Mouse (Mus musculus): Measurements from ENCODE around the gene Sdhb. TPM values are rescaled to one million over a fixed set of nuclear protein-coding genes. Genes with fewer than 3 reads are reported as not detected.

Gene Sdhb
- 539 and 577 TPM in 2 replicates for polyA plus RNA-seq (2015; fragmentation: Nextera tagmentation; extraction: Ambion mirVana)

DNA sequence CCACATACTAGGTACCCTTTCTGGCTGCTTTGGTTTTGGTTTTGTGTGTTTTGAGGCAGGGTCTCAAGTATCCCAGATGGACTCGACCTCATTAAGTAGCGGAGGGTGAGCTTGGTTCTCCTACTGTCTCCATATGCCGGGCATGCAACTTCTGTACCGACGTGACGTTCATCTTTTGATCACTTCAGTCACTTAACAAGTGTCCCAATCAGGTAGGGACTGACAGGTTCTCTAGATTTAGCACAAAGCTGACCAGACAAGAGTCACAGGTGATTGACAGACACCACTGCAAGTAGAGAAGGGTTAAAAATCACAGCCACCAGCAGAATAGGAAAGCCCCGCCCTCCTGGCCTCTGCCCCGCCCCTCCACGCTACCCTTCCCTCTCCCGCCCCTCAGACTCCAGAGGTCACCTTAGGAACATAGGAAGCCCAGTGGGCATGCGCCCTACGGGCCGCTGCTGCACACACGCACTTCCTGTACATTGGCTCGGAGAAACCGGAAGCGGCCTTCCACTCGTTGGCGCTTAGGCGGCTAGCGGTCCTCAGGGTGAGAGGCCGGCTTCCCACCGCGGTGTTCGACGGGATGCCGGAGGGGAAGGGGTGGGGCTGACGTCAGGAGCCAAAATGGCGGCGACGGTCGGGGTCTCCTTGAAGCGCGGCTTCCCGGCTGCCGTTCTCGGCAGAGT, at the start of gene Sdhb:
Gene Sdhb, plus strand, starts transcription at position 423 of the 686 bp plus-strand sequence.
- Histone ChIP-seq H3K9ac (peak within 1 kb of the TSS; percentile 86), H3K36me3 (no peaks in the 10 kb centered on the region), H3K4me2 (replicated peaks) (peak within 1 kb of the TSS; percentile 89), H3K27me3 (replicated peaks) (no peaks in the 10 kb centered on the region), H3K4me3 (replicated peaks) (peak within 1 kb of the TSS; percentile 79), H3K4me1 (replicated peaks) (peaks cover 26% of the 10 kb centered on the region), H3K9me3 (no peaks in the 10 kb centered on the region), H3K27ac (peak within 1 kb of the TSS; percentile 77)
- peak; percentile 97 for ATAC-seq
- 2% methylated on average over 37 of the region's 37 CpGs for whole genome bisulfite sequencing

DNA sequence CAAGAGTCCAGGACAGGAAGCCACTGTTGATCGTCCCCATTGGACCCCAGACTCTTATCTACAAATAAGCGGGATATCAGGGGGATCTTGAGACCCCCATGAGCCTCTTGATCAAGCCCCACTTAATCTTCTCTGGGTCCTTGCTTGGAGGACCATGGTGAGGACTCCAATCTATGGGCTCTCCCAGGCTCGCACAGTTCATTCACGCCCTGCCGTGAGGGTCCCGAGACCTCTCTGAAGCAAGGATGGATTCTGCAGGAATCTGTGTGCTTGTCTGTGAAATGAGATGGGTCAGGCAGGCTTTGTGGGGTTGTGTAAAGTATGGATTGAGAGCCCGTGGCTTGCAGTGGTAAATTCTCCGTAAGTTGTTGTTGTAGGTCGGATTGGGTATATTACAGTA, 49.6 kb upstream of the Sdhb start:
- ATAC-seq = no peak
- no peaks in the 10 kb centered on the region for H3K36me3 ChIP-seq
- H3K27ac ChIP-seq = no peak overlapping the region
- no peak overlapping the region for H3K9ac ChIP-seq
- no peaks in the 10 kb centered on the region for H3K9me3 ChIP-seq
- no peak overlapping the region for H3K4me2 ChIP-seq (replicated peaks)
- 92% methylated on average over 9 of the region's 9 CpGs for WGBS
- H3K4me1 ChIP-seq (replicated peaks) = peaks cover 8% of the 10 kb centered on the region; the same call in 1 of the 2 replicates
- no peak overlapping the region for H3K4me3 ChIP-seq (replicated peaks)
- H3K27me3 ChIP-seq (replicated peaks) = peaks cover 7% of the 10 kb centered on the region

DNA sequence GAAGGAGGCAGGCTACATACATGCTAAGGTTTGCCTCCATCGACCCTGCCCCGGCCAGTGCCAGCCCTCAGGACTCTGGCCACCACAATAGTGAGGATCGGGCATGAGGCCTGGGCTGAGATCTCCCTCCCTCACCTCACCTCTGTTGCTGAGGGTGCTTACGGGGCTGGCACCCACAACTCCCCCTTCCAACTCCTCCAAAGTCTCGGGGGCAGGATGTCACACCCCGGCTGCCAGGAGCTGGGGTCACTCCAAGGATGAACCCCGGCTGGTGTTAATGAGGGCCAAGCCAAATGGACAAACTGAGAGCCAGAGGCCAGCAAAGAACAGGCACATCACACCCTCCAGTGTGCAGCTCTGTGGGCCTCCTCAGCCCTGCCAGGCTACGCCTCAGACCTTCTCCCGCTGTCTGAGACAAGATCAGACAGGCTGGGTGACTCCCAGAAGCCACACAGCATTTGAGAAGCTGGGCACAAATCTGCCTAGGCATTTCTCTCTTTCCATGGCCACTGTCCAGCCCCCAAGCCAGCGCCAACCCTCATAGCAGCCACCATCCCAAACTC, 48.7 kb upstream of the Sdhb start:
- no peaks in the 10 kb centered on the region for H3K9me3 ChIP-seq
- no peak overlapping the region for H3K9ac ChIP-seq
- H3K27ac ChIP-seq = no peak overlapping the region
- H3K4me3 ChIP-seq (replicated peaks) = no peak overlapping the region
- H3K4me2 ChIP-seq (replicated peaks) = no peak overlapping the region
- peaks cover 4% of the 10 kb centered on the region; the same call in 1 of the 2 replicates for H3K27me3 ChIP-seq (replicated peaks)
- H3K4me1 ChIP-seq (replicated peaks) = 0 out of 2 replicates have a peak, but pooled peaks cover 5% of the 10 kb centered on the region
- ATAC-seq = no peak
- WGBS = 83% methylated on average over 10 of the region's 10 CpGs
- H3K36me3 ChIP-seq = no peaks in the 10 kb centered on the region

DNA sequence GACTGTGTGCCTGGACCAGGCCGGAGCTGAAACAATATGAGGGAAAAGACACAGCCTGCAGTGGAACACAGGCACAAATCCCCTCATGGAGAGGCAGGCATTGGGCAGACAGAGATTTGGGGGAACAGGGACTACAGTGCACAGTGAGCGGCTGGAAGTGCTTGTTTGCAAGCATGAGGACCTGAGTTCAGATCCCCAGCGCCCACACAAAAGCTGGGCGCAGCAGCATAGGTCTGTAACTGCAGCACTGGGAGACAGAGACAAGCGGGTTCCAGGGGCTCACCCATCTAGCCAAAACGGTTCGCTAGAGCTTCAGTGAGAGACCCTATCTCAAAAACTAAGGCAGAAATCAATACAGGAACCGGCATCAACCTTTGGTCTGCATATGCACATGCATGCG, 47.4 kb upstream of the Sdhb start:
- no peak overlapping the region for H3K9ac ChIP-seq
- H3K27ac ChIP-seq = no peak overlapping the region
- no peak for ATAC-seq
- H3K4me3 ChIP-seq (replicated peaks) = no peak overlapping the region
- no peaks in the 10 kb centered on the region; the same call in 1 of the 2 replicates for H3K27me3 ChIP-seq (replicated peaks)
- 90% methylated on average over 9 of the region's 9 CpGs for WGBS
- H3K4me2 ChIP-seq (replicated peaks) = no peak overlapping the region
- no peaks in the 10 kb centered on the region for H3K9me3 ChIP-seq
- H3K36me3 ChIP-seq = no peaks in the 10 kb centered on the region
- H3K4me1 ChIP-seq (replicated peaks) = 0 out of 2 replicates have a peak, but pooled peaks cover 5% of the 10 kb centered on the region

DNA sequence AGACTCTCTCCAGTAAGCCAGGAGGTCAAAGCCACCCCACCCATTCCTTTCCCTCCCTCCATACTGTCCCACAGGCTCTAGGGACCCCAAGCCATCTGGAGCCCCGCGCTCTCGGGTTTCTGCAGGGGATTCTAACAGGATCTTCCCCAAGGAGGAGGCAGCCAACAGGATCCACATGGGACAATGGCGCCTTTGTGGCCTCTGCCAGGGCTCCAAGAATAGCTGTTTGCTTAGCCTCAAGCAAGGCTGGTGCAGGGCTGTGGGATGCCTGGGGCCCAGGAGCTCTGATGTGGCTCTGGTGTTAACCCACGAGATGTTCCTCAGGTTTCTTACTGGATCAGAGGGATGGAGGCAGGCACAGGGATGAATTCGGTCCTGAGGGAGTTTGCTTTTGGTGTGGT, 46.3 kb upstream of the Sdhb start:
- Histone ChIP-seq H3K4me2 (replicated peaks) (no peak overlapping the region), H3K27ac (no peak overlapping the region), H3K36me3 (no peaks in the 10 kb centered on the region), H3K9ac (no peak overlapping the region), H3K9me3 (no peaks in the 10 kb centered on the region), H3K27me3 (replicated peaks) (no peaks in the 10 kb centered on the region), H3K4me3 (replicated peaks) (no peak overlapping the region), H3K4me1 (replicated peaks) (peaks cover 7% of the 10 kb centered on the region)
- WGBS = 64% methylated on average over 6 of the region's 6 CpGs
- ATAC-seq = no peak

DNA sequence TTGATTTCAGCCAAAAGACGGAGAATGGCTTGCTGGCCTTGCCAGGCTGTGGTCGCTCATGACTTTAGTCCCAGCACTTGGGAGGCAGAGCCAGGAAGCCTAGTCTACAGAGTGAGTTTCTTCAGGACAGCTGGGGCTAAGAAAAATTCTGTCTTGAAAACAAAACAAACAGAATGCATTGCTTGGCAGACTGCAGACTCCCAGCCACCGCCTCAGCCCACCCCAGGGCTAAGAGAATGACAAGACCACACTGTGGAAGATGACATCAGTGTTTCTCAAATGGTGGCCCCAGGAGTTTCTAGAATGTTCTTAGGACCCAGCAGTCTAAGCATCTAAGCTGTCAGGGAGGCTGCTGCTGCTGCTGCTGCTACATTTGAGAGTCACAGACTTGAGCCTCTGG, 45.8 kb upstream of the Sdhb start:
- no peak overlapping the region for H3K9ac ChIP-seq
- ATAC-seq = no peak
- H3K36me3 ChIP-seq = no peaks in the 10 kb centered on the region
- no peak overlapping the region for H3K4me3 ChIP-seq (replicated peaks)
- H3K4me2 ChIP-seq (replicated peaks) = no peak overlapping the region
- peaks cover 8% of the 10 kb centered on the region for H3K4me1 ChIP-seq (replicated peaks)
- WGBS = 59% methylated on average over 3 of the region's 3 CpGs
- H3K27me3 ChIP-seq (replicated peaks) = no peaks in the 10 kb centered on the region
- H3K9me3 ChIP-seq = no peaks in the 10 kb centered on the region
- H3K27ac ChIP-seq = peak overlapping the region; percentile 41; the same call in 1 of the 2 replicates

DNA sequence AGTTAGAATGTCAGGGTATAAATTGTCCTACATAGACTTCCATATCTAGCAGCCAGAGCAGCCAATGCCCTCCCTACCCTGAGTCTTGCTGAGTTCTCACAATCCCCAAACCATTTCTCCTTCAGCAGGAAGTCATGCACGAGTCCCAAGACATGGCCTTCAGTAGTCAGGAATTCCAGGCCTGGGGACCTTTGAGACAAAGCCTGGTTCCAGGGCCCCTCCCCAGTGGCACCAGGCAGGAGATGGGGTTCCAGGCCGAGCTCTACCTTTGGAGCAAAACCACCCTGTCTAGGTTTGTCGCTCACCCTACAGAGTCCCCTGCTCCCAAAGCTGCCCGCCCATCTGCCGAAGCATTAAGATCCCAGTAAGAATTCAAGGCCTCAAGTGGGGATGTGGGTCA, 44.7 kb upstream of the Sdhb start:
- Histone ChIP-seq H3K9me3 (no peaks in the 10 kb centered on the region), H3K9ac (no peak overlapping the region), H3K4me2 (replicated peaks) (no peak overlapping the region), H3K4me1 (replicated peaks) (peaks cover 3% of the 10 kb centered on the region), H3K36me3 (no peaks in the 10 kb centered on the region), H3K27me3 (replicated peaks) (no peaks in the 10 kb centered on the region), H3K27ac (no peak overlapping the region), H3K4me3 (replicated peaks) (no peak overlapping the region)
- 90% methylated on average over 5 of the region's 5 CpGs for WGBS
- ATAC-seq = no peak

DNA sequence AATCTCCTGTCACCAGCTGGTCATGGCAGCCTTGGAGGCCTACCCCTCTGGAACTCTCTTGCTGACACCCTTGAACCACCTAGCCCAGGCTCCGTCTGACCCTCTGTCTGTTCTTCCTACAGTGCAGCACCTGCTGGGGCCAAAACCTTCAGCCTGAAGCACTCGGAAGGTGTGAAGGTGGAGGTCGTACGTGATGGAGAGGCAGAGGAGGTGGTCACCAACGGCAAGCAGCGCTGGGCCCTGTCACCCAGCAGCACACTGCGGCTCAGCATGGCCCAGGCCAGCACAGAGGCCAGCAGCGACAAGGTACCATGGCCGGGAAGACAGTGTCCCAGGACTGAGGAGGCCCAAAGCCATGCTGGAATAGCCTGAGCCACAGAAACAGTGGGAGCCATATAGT, 43.6 kb upstream of the Sdhb start:
- H3K27me3 ChIP-seq (replicated peaks) = no peaks in the 10 kb centered on the region
- no peak overlapping the region for H3K4me3 ChIP-seq (replicated peaks)
- ATAC-seq = no peak
- H3K36me3 ChIP-seq = no peaks in the 10 kb centered on the region
- no peak overlapping the region for H3K9ac ChIP-seq
- 87% methylated on average over 9 of the region's 9 CpGs for whole genome bisulfite sequencing
- peaks cover 3% of the 10 kb centered on the region for H3K4me1 ChIP-seq (replicated peaks)
- H3K4me2 ChIP-seq (replicated peaks) = no peak overlapping the region
- no peaks in the 10 kb centered on the region for H3K9me3 ChIP-seq
- no peak overlapping the region for H3K27ac ChIP-seq

DNA sequence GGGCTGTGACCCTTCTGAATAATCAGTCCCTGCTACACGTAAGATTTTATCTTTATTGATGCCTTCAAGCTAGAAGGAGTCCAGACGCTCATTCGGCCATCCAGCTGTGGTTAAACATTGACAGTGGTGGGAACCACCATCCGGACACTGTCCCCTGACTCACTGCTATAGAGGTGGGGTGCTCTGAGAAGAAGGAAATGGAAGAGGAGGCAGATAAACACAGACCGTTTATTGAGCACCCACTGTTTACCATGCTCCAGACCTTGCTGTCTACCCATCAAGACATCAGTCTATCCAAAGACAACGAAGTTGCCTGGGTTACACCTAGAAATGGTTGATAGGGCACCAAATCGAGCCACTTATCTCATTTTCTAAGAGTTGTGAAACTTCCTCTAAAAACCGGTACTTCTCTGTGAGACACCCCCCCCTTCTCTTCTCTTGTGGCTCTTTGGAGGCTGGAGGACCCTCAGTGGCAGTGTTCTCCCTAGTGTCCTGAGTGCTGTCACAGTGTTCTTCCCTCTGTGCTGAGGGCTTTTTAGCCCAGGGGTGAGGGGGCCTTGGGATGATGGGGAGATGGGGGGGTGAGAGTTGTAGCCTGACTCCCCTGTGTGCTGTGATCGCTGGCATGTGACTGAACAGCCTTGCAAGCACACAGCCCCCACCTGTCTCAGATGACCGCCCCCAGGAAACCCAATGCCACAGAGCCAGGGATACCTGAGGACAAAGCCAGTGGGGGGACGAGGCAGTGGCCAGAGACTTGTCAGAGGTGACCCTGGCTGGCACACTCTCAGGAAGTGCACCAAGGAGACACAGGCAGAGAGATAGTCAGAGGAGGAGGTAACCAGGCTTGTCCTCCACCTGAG, 40.8 kb upstream of the Sdhb start:
- 38% methylated on average over 11 of the region's 11 CpGs for WGBS

DNA sequence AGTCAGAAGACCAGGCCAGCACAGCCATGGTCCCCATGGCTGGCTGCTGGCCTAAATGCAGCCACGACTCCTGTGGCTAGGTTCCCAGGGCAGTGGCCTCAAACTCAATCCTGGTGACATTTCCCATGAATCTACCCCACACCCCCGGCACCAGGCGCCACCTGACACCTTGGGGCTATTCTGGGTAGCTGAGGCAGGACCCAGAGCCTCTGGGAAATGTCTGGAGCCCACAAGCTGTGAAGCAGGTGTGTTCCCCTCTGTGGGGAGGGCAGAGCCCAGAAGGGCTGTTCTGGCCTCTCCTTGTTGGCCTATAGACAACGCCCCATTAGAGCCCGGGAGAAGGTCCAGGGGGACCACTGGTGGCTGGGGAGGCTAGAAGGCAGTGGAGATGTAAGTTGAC, 38.5 kb upstream of the Sdhb start:
- no peaks in the 10 kb centered on the region for H3K36me3 ChIP-seq
- no peaks in the 10 kb centered on the region for H3K9me3 ChIP-seq
- no peak overlapping the region for H3K4me3 ChIP-seq (replicated peaks)
- H3K4me2 ChIP-seq (replicated peaks) = no peak overlapping the region
- 84% methylated on average over 5 of the region's 5 CpGs for WGBS
- no peak for ATAC-seq
- no peaks in the 10 kb centered on the region for H3K27me3 ChIP-seq (replicated peaks)
- H3K27ac ChIP-seq = no peak overlapping the region
- no peak overlapping the region for H3K9ac ChIP-seq
- H3K4me1 ChIP-seq (replicated peaks) = peaks cover 5% of the 10 kb centered on the region

More for the DNA sequence above, 40.8 kb upstream of the Sdhb start:
- no peaks in the 10 kb centered on the region for H3K9me3 ChIP-seq
- no peak overlapping the region for H3K4me2 ChIP-seq (replicated peaks)
- peaks cover 3% of the 10 kb centered on the region for H3K4me1 ChIP-seq (replicated peaks)
- ATAC-seq = peak; percentile 69
- H3K36me3 ChIP-seq = no peaks in the 10 kb centered on the region
- H3K9ac ChIP-seq = no peak overlapping the region
- no peak overlapping the region for H3K27ac ChIP-seq
- no peaks in the 10 kb centered on the region for H3K27me3 ChIP-seq (replicated peaks)
- H3K4me3 ChIP-seq (replicated peaks) = no peak overlapping the region

DNA sequence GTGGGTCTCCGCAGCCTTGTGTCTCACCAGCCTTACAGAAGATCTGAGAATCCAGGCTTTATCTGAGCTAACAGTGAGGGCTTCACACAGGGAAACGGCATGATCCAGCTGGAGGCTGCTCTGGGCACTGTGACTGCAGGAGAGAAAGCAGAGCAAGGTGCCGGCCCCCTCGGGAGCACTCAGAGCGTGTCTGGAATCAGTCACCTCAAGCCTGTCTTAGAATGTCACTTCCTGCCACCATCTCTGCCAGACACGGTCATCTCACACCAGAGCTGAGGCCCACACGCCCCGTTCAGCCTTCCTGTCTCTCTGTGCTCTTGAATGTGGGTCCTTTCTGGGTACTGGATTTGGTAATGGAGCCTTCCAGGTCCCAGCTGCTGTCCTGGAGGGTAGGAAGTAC, 35.4 kb upstream of the Sdhb start:
- Histone ChIP-seq H3K9me3 (no peaks in the 10 kb centered on the region), H3K4me1 (replicated peaks) (peaks cover 2% of the 10 kb centered on the region; the same call in 1 of the 2 replicates), H3K9ac (no peak overlapping the region), H3K36me3 (no peaks in the 10 kb centered on the region), H3K4me3 (replicated peaks) (no peak overlapping the region), H3K27ac (no peak overlapping the region), H3K4me2 (replicated peaks) (no peak overlapping the region), H3K27me3 (replicated peaks) (no peaks in the 10 kb centered on the region)
- 37% methylated on average over 8 of the region's 8 CpGs for WGBS
- ATAC-seq = no peak

DNA sequence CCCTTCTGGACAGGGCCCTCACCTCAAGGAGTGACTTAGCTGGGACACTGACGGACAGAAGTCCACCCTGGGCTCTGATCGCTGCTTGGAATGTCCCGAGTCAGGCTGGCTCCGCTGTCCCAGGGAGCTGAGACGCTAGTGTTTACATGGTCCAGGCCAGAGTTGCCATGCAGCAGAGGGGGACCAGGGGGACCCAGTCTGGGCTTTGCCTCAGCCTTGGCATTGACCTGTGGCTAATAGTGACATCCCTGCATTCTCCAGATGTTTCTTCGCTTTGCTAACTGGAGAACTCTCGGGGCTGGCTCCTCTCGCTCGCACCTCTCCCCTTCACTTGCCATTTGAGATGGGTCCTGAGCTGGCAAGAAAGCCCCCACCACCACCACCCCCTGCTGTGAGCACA, 32.7 kb upstream of the Sdhb start:
- no peaks in the 10 kb centered on the region for H3K27me3 ChIP-seq (replicated peaks)
- WGBS = 70% methylated on average over 9 of the region's 9 CpGs
- H3K4me2 ChIP-seq (replicated peaks) = no peak overlapping the region
- H3K9ac ChIP-seq = no peak overlapping the region
- H3K27ac ChIP-seq = no peak overlapping the region
- peaks cover 10% of the 10 kb centered on the region; the same call in 1 of the 2 replicates for H3K4me1 ChIP-seq (replicated peaks)
- no peaks in the 10 kb centered on the region for H3K9me3 ChIP-seq
- no peak overlapping the region for H3K4me3 ChIP-seq (replicated peaks)
- ATAC-seq = no peak
- no peaks in the 10 kb centered on the region for H3K36me3 ChIP-seq

Data from intestine, embryonic 15.5 days (tissue).